Mouse (Mus musculus) forebrain, embryonic 11.5 days (tissue): ENCODE results near the gene Eml1. TPM values are rescaled to one million over a fixed set of nuclear protein-coding genes. Genes with fewer than 3 reads are reported as not detected.
A peak's percentile ranks its signal among the peaks of the same experiment; 100 is the strongest.

Source experiments
- ATAC-seq: fragments of 200-750 bp; cut with Nextera tagmentation; replicated peaks from 2 replicates; pipeline ENCODE4 v1.8.0; 2017; ENCODE audit warnings: moderate TSS enrichment; ENCODE audit not compliant: low FRiP score
- DNase-seq: peaks from one replicate; pipeline ENCODE4 v3.0.0-alpha.2; 2017; ENCODE audit warnings: low spot score
- H3K27ac ChIP-seq: fragments of 300-500 bp; sonication (generic); 2 replicates; pipeline ENCODE4 v1.5.1; 2014; ENCODE audit warnings: low read depth, low read length
- H3K27me3 ChIP-seq: fragments of 300-500 bp; sonication (generic); 2 replicates; pipeline ENCODE4 v1.6.1; 2014; ENCODE audit warnings: mild to moderate bottlenecking, low read length, mixed read lengths; ENCODE audit not compliant: control insufficient read depth, insufficient read depth
- H3K36me3 ChIP-seq: fragments of 300-500 bp; sonication (generic); 2 replicates; pipeline ENCODE4 v1.6.1; 2014; ENCODE audit warnings: mild to moderate bottlenecking, low read length, moderate library complexity, mixed read lengths; ENCODE audit not compliant: control insufficient read depth, insufficient read depth
- H3K4me1 ChIP-seq: fragments of 300-500 bp; sonication (generic); replicated peaks from 2 replicates; pipeline ENCODE4 v1.6.1; 2014; ENCODE audit warnings: low read length, mixed read lengths; ENCODE audit not compliant: control insufficient read depth, insufficient read depth
- H3K4me2 ChIP-seq: fragments of 300-500 bp; sonication (generic); 2 replicates; pipeline ENCODE4 v1.6.1; 2014; ENCODE audit warnings: low read depth, mild to moderate bottlenecking, low read length, moderate library complexity, mixed read lengths; ENCODE audit not compliant: severe bottlenecking
- H3K4me3 ChIP-seq: fragments of 300-500 bp; sonication (generic); 2 replicates; pipeline ENCODE4 v1.5.1; 2014; ENCODE audit warnings: low read depth, low read length
- H3K9ac ChIP-seq: fragments of 300-500 bp; sonication (generic); 2 replicates; pipeline ENCODE4 v1.6.1; 2014; ENCODE audit warnings: low read length
- H3K9me3 ChIP-seq: fragments of 300-500 bp; sonication (generic); 2 replicates; pipeline ENCODE4 v1.6.1; 2016; ENCODE audit warnings: low read length, mixed read lengths; ENCODE audit not compliant: control insufficient read depth
- WGBS: fragments of 180-500 bp; shearing (Covaris S2); extraction: QIAGEN DNeasy Blood & Tissue Kit; methylation state at CpG from one replicate; pipeline ENCODE4 v1.1.7; 2014; 5-methylcytosine and 5-hydroxymethylcytosine counted together
- polyA plus RNA-seq: library from polyadenylated mRNA; unstranded; fragments of >200 nt; fragmentation: Nextera tagmentation; extraction: Ambion mirVana; gene quantifications from 2 replicates; pipeline ENCODE4 v1.2.1, GENCODE M21; 2014

Gene Eml1
- polyA plus RNA-seq, 1 experiment from 2014 or later: 92.5 TPM

- 28% methylated on average over 6 of the region's 6 CpGs for WGBS
- no peak overlapping the region for H3K9ac ChIP-seq
- DNase-seq: peak; percentile 67
- H3K27me3 ChIP-seq: no peaks in the 10 kb centered on the region
- H3K4me1 ChIP-seq: peaks cover 3% of the 10 kb centered on the region; the same call in 1 of the 2 replicates
- no peaks in the 10 kb centered on the region; the same call in 1 of the 2 replicates for H3K36me3 ChIP-seq
- no peaks in the 10 kb centered on the region for H3K9me3 ChIP-seq
- H3K27ac ChIP-seq: no peak overlapping the region
- 0 out of 2 replicates have a peak, but pooled peaks have one; percentile 46 for ATAC-seq
- no peak overlapping the region for H3K4me2 ChIP-seq
- H3K4me3 ChIP-seq: no peak overlapping the region
Measured at GRCm38 (mm10) chr12:108541088-108541487, 170.3 kb downstream of the Eml1 start.

GRCm38 (mm10) chr12:108546508-108547153 is 175.9 kb downstream of the Eml1 start:
- peak; percentile 59 for DNase-seq
- WGBS: 14% methylated on average over 10 of the region's 10 CpGs
- peak; percentile 86 for ATAC-seq
- peaks cover 7% of the 10 kb centered on the region for H3K4me1 ChIP-seq
- H3K36me3 ChIP-seq: no peaks in the 10 kb centered on the region
- no peak overlapping the region for H3K9ac ChIP-seq
- H3K4me2 ChIP-seq: no peak overlapping the region
- no peaks in the 10 kb centered on the region for H3K27me3 ChIP-seq
- H3K4me3 ChIP-seq: no peak overlapping the region
- no peaks in the 10 kb centered on the region for H3K9me3 ChIP-seq
- peak overlapping the region; percentile 71 for H3K27ac ChIP-seq

- ATAC-seq (peak; percentile 39), DNase-seq (peak; percentile 49)
- peaks cover 7% of the 10 kb centered on the region for H3K4me1 ChIP-seq
- no peak overlapping the region for H3K4me3 ChIP-seq
- no peak overlapping the region for H3K4me2 ChIP-seq
- H3K36me3 ChIP-seq: no peaks in the 10 kb centered on the region
- peak overlapping the region; percentile 71 for H3K27ac ChIP-seq
- WGBS: 68% methylated on average over 15 of the region's 15 CpGs
- no peaks in the 10 kb centered on the region for H3K9me3 ChIP-seq
- H3K9ac ChIP-seq: no peak overlapping the region
- H3K27me3 ChIP-seq: no peaks in the 10 kb centered on the region
Measured at GRCm38 (mm10) chr12:108547251-108547875, 176.6 kb downstream of the Eml1 start.

GRCm38 (mm10) chr12:108551731-108552130 is 181.0 kb downstream of the Eml1 start:
- Histone ChIP-seq H3K36me3 (no peaks in the 10 kb centered on the region), H3K4me3 (no peak overlapping the region), H3K4me1 (peaks cover 17% of the 10 kb centered on the region), H3K9me3 (no peaks in the 10 kb centered on the region), H3K4me2 (no peak overlapping the region), H3K27ac (no peak overlapping the region), H3K27me3 (no peaks in the 10 kb centered on the region), H3K9ac (no peak overlapping the region)
- 78% methylated on average over 7 of the region's 7 CpGs for WGBS
- DNase-seq (peak; percentile 31), ATAC-seq (no peak)

- DNase-seq: peak; percentile 43
- H3K27ac ChIP-seq: no peak overlapping the region
Measured at GRCm38 (mm10) chr12:108553079-108553478, 182.3 kb downstream of the Eml1 start.

GRCm38 (mm10) chr12:108554120-108554841 is 183.5 kb downstream of the Eml1 start, which contains the start of gene Evl:
Evl (plus strand) TSS chr12:108554720.
- DNase-seq: peak; percentile 99
- Histone ChIP-seq H3K9ac (peak within 1 kb of the TSS; percentile 97), H3K4me2 (peak within 1 kb of the TSS; percentile 64), H3K27me3 (no peaks in the 10 kb centered on the region), H3K27ac (peak within 1 kb of the TSS; percentile 79), H3K36me3 (no peaks in the 10 kb centered on the region), H3K4me3 (peak within 1 kb of the TSS; percentile 99), H3K9me3 (no peaks in the 10 kb centered on the region), H3K4me1 (peaks cover 21% of the 10 kb centered on the region)
- peak; percentile 94 for ATAC-seq
- WGBS: 1% methylated on average over 43 of the region's 50 CpGs

More at GRCm38 (mm10) chr12:108553079-108553478, 182.3 kb downstream of the Eml1 start:
- Histone ChIP-seq H3K27me3 (no peaks in the 10 kb centered on the region), H3K36me3 (no peaks in the 10 kb centered on the region), H3K4me3 (no peak overlapping the region), H3K9ac (no peak overlapping the region), H3K4me1 (peaks cover 17% of the 10 kb centered on the region), H3K9me3 (no peaks in the 10 kb centered on the region), H3K4me2 (no peak overlapping the region)
- ATAC-seq: no peak
- 51% methylated on average over 6 of the region's 6 CpGs for WGBS

- DNase-seq: no peak
- Histone ChIP-seq H3K4me2 (peak overlapping the region; percentile 64), H3K36me3 (no peaks in the 10 kb centered on the region), H3K27me3 (no peaks in the 10 kb centered on the region), H3K9ac (peak overlapping the region; percentile 97), H3K4me3 (peak overlapping the region; percentile 99), H3K4me1 (peaks cover 21% of the 10 kb centered on the region), H3K9me3 (no peaks in the 10 kb centered on the region), H3K27ac (peak overlapping the region; percentile 79)
- ATAC-seq: peak; percentile 75
- under 1% methylated on average over 76 of the region's 100 CpGs for WGBS
Measured at GRCm38 (mm10) chr12:108554861-108555556, 184.3 kb downstream of the Eml1 start.

- no peak for DNase-seq
- no peaks in the 10 kb centered on the region for H3K27me3 ChIP-seq
- H3K36me3 ChIP-seq: no peaks in the 10 kb centered on the region
- no peak overlapping the region for H3K27ac ChIP-seq
- no peak for ATAC-seq
- H3K4me1 ChIP-seq: peaks cover 14% of the 10 kb centered on the region
- no peak overlapping the region for H3K4me2 ChIP-seq
- no peaks in the 10 kb centered on the region for H3K9me3 ChIP-seq
- no peak overlapping the region for H3K4me3 ChIP-seq
- H3K9ac ChIP-seq: no peak overlapping the region
Measured at GRCm38 (mm10) chr12:108558194-108558593, 187.4 kb downstream of the Eml1 start.
